8 mouse cellular contexts compared by ENCODE assay signal in genomic region chr13:40748785-40749602, GRCm38 (mm10). TPM values are rescaled to one million over a fixed set of nuclear protein-coding genes. Genes with fewer than 3 reads are reported as not detected.
A peak's percentile ranks its signal among the peaks of the same experiment; 100 is the strongest.
DNase-seq lines count a peak whose midpoint lies in the region; ATAC-seq and TF ChIP-seq lines count a peak whose summit lies in the region.

No protein-coding gene starts in this region.

- in situ Hi-C loops in CH12.LX (cut with MboI; ENCODE audit: low pct_ligation_motif_present, low pct_unique_long_range_greater_than_20kb, low sequenced_read_pairs) = no loop called here

- no peak; the same call in 1 of the 2 replicates for ATAC-seq in forebrain, embryonic 14.5 days
- ATAC-seq in neural tube, embryonic 15.5 days (ENCODE audit: low FRiP score) = no peak
- ATAC-seq in megakaryocyte-erythroid progenitor cell, adult 5-6 weeks (replicated peaks; ENCODE audit: low FRiP score, low TSS enrichment, poor library complexity, severe bottlenecking) = no peak

- H3K9me3 ChIP-seq in CH12.LX (replicated peaks; ENCODE audit: low read length) = no peaks in the 10 kb centered on the region
- H3K9me3 ChIP-seq in forebrain, embryonic 14.5 days (replicated peaks; ENCODE audit: control insufficient read depth, low read length) = peaks cover 5% of the 10 kb centered on the region; the same call in 1 of the 2 replicates
- H3K9me3 ChIP-seq in limb, embryonic 10.5 days (replicated peaks) = no peaks in the 10 kb centered on the region
- H3K9me3 ChIP-seq in neural tube, embryonic 15.5 days (replicated peaks) = 0 out of 2 replicates have a peak, but pooled peaks cover 5% of the 10 kb centered on the region

- no peak overlapping the region for H3K4me3 ChIP-seq in CH12.LX (replicated peaks in 1 of 3; ENCODE audit: low read depth in 2 of 3, low read length in 2 of 3, poor library complexity in 1 of 3)
- no peak overlapping the region for H3K4me3 ChIP-seq in forebrain, embryonic 14.5 days (ENCODE audit: low read depth, low read length)
- H3K4me3 ChIP-seq in limb, embryonic 10.5 days = peak overlapping the region; percentile 34
- no peak overlapping the region for H3K4me3 ChIP-seq in neural tube, embryonic 15.5 days (replicated peaks)

- peak; percentile 55 for TF ChIP-seq RAD21 in CH12.LX (IDR thresholded peaks at IDR 0.05; ENCODE audit: low read depth, low read length)

- 16% methylated on average over 19 of the region's 19 CpGs for WGBS in forebrain, embryonic 14.5 days
- WGBS in limb, embryonic 10.5 days = 14% methylated on average over 19 of the region's 19 CpGs
- 13% methylated on average over 19 of the region's 19 CpGs for WGBS in neural tube, embryonic 15.5 days

- no peak for TF ChIP-seq POLR2A in CH12.LX (IDR thresholded peaks at IDR 0.05; ENCODE audit: low read depth, low read length)

- H3K9ac ChIP-seq in CH12.LX (ENCODE audit: insufficient read depth, low read depth) = no peak overlapping the region
- H3K9ac ChIP-seq in forebrain, embryonic 14.5 days (ENCODE audit: low read length) = no peak overlapping the region
- no peak overlapping the region for H3K9ac ChIP-seq in neural tube, embryonic 15.5 days (replicated peaks)

- H3K27me3 ChIP-seq in CH12.LX (replicated peaks) = no peaks in the 10 kb centered on the region
- H3K27me3 ChIP-seq in forebrain, embryonic 14.5 days (replicated peaks; ENCODE audit: control insufficient read depth, insufficient read depth, low read length) = peaks cover 32% of the 10 kb centered on the region
- H3K27me3 ChIP-seq in limb, embryonic 10.5 days (ENCODE audit: low read depth, poor library complexity, severe bottlenecking) = peaks cover 41% of the 10 kb centered on the region
- H3K27me3 ChIP-seq in neural tube, embryonic 15.5 days (replicated peaks) = peaks cover 45% of the 10 kb centered on the region

- no peaks in the 10 kb centered on the region for H3K36me3 ChIP-seq in CH12.LX (replicated peaks in 1 of 2; ENCODE audit: control insufficient read depth in 1 of 2, insufficient read depth in 1 of 2, low read length in 1 of 2)
- no peaks in the 10 kb centered on the region for H3K36me3 ChIP-seq in forebrain, embryonic 14.5 days (ENCODE audit: control insufficient read depth, insufficient read depth, low read length)
- no peaks in the 10 kb centered on the region for H3K36me3 ChIP-seq in limb, embryonic 10.5 days
- H3K36me3 ChIP-seq in neural tube, embryonic 15.5 days = no peaks in the 10 kb centered on the region

- TF ChIP-seq CTCF in CH12.LX (conservative IDR thresholded peaks at IDR 0.05 in 1 of 2, IDR thresholded peaks at IDR 0.05 in 1 of 2; ENCODE audit: low read depth in 2 of 2, low read length in 2 of 2) = peak in 1 of 2 experiments; percentile 43; a peak in 2 of 4 replicates

- DNase-seq in adrenal gland, postnatal 14 days = peak; percentile 38
- no peak for DNase-seq in adrenal gland, adult 8-10 months
- peak; percentile 61 for DNase-seq in CH12.LX (ENCODE audit: extremely low read depth)
- peak; percentile 71 for DNase-seq in forebrain, embryonic 14.5 days (ENCODE audit: low spot score)
- DNase-seq in limb, embryonic 10.5 days (ENCODE audit: low spot score) = peak; percentile 43
- no peak for DNase-seq in right cerebral cortex, postnatal 36 days (ENCODE audit: low spot score in 2 of 2)

- H3K27ac ChIP-seq in CH12.LX (ENCODE audit: insufficient read depth, low read depth) = no peak overlapping the region
- H3K27ac ChIP-seq in forebrain, embryonic 14.5 days (ENCODE audit: low read depth, low read length) = no peak overlapping the region
- no peak overlapping the region for H3K27ac ChIP-seq in limb, embryonic 10.5 days
- H3K27ac ChIP-seq in neural tube, embryonic 15.5 days (replicated peaks) = no peak overlapping the region

- no peaks in the 10 kb centered on the region for H3K79me2 ChIP-seq in CH12.LX (replicated peaks; ENCODE audit: control insufficient read depth, extremely low read depth, insufficient read depth, poor library complexity, severe bottlenecking)

- H3K4me1 ChIP-seq in CH12.LX (ENCODE audit: control insufficient read depth in 1 of 2, insufficient read depth in 2 of 2) = no peaks in the 10 kb centered on the region
- H3K4me1 ChIP-seq in forebrain, embryonic 14.5 days (ENCODE audit: control insufficient read depth, insufficient read depth, low read length) = no peaks in the 10 kb centered on the region
- peaks cover 10% of the 10 kb centered on the region for H3K4me1 ChIP-seq in limb, embryonic 10.5 days
- peaks cover 7% of the 10 kb centered on the region; the same call in 1 of the 2 replicates for H3K4me1 ChIP-seq in neural tube, embryonic 15.5 days

- dilution Hi-C loops in CH12.LX (cut with MboI; ENCODE audit: extremely low pct_ligation_motif_present, extremely low pct_unique_long_range_greater_than_20kb, low sequenced_read_pairs) = no loop called here

- H3K4me2 ChIP-seq in CH12.LX (ENCODE audit: insufficient read depth, low read depth, poor library complexity, severe bottlenecking) = no peak overlapping the region
- H3K4me2 ChIP-seq in forebrain, embryonic 14.5 days (ENCODE audit: low read length) = peak overlapping the region; percentile 18; the same call in 1 of the 2 replicates
- H3K4me2 ChIP-seq in neural tube, embryonic 15.5 days = peak overlapping the region; percentile 50

- TF ChIP-seq EP300 in CH12.LX (IDR thresholded peaks at IDR 0.05; ENCODE audit: low read length) = no peak

TF ChIP-seq in CH12.LX, 34 proteins besides CTCF, POLR2A, EP300 and RAD21:
- TF ChIP-seq HCFC1 (IDR thresholded peaks at IDR 0.05; ENCODE audit: low read depth, low read length) = no peak
- no peak for TF ChIP-seq E2F4 (IDR thresholded peaks at IDR 0.05; ENCODE audit: insufficient replicate concordance, low read depth, low read length)
- peak; percentile 39 for TF ChIP-seq SMC3 (IDR thresholded peaks at IDR 0.05; ENCODE audit: low read depth, low read length)
- no peak for TF ChIP-seq JUND (conservative IDR thresholded peaks at IDR 0.05; ENCODE audit: low read depth, low read length)

RNA-seq across cellular contexts. Expression of gene Tfap2a, which starts 10.8 kb away (rescaled TPM):
- 0.30 and 0.38 TPM in 2 replicates for total RNA-seq in adrenal gland, postnatal 14 days (2021)
- total RNA-seq in adrenal gland, adult 8-10 months (2022) = under 1 TPM; 0.14 to 0.41 (median 0.26) TPM
- total RNA-seq in CH12.LX (2012; rRNA removed) (not detected in 2 replicates), CH12.LX (2014; rRNA removed) (not detected in 2 replicates)
- not detected in 2 replicates for polyA plus RNA-seq in CH12.LX (2012; ENCODE audit: insufficient read length, low read depth)
- polyA plus RNA-seq in forebrain, embryonic 14.5 days (2014; fragmentation: Nextera tagmentation; extraction: Ambion mirVana) = 0.20 and 0.41 TPM in 2 replicates
- polyA plus RNA-seq in limb, embryonic 10.5 days (2016; fragmentation: Nextera tagmentation; extraction: Ambion mirVana) = 6.7 and 6.9 TPM in 2 replicates
- 5.5 and 6.5 TPM in 2 replicates for polyA plus RNA-seq in neural tube, embryonic 15.5 days (2015; fragmentation: Nextera tagmentation; extraction: Ambion mirVana)
- total RNA-seq in megakaryocyte-erythroid progenitor cell, adult 5-6 weeks (2014; fragmentation: Nextera tagmentation) = not detected in 2 replicates
- not detected in 2 replicates for total RNA-seq in megakaryocyte-erythroid progenitor cell, adult 5-6 weeks (2017)

Comparison
In these comparisons a context has a peak if more than half of its experiments do, and no peak if none do; other contexts are left out.
1. DNase-seq: peak in adrenal gland, postnatal 14 days (single experiment), CH12.LX (single experiment), forebrain, embryonic 14.5 days (single experiment) and limb, embryonic 10.5 days (single experiment); none in adrenal gland, adult 8-10 months (single experiment) and right cerebral cortex, postnatal 36 days (0 of 2).